ENCODE assay signal across 20 mouse cellular contexts in genomic region chr9:117692486-117692885, GRCm38 (mm10).
DNase-seq lines count a peak whose midpoint lies in the region; ATAC-seq lines count a peak whose summit lies in the region.
"Had no signal": no experiment of that assay in that cellular context is flagged by ENCODE, and none has a peak within 500 bp of the region (broad histone marks: within the 10 kb centered on the region; RNA-seq: fewer than 3 reads in every experiment).

No protein-coding gene starts in this region.

- H3K36me3 ChIP-seq in megakaryocyte, embryonic 14.5 days (replicated peaks; ENCODE audit: low read length), result no peaks in the 10 kb centered on the region
- H3K36me3 ChIP-seq: forebrain, embryonic 10.5 days; heart, embryonic 15.5 days; hindbrain, embryonic 15.5 days; limb, embryonic 12.5 days; liver, embryonic 12.5 days; midbrain, embryonic 12.5 days had no signal

- H3K4me1 ChIP-seq in megakaryocyte, embryonic 14.5 days, result peaks cover 6% of the 10 kb centered on the region; the same call in 1 of the 2 replicates
- H3K4me1 ChIP-seq: forebrain, embryonic 10.5 days; heart, embryonic 15.5 days; hindbrain, embryonic 15.5 days; limb, embryonic 12.5 days; liver, embryonic 12.5 days; midbrain, embryonic 12.5 days had no signal

- peak; percentile 15 to 27 for DNase-seq in adrenal gland, adult (ENCODE audit: inconsistent age in 2 of 2, low spot score in 1 of 2)
- no peak for DNase-seq in adrenal gland, adult 8-10 months
- DNase-seq in R1 (ENCODE audit: low read depth, low spot score), result peak; percentile 10
- DNase-seq in mesoderm, embryonic 11.5 days (ENCODE audit: low read depth, low spot score), result peak; percentile 6
- DNase-seq in gastrocnemius, postnatal 25 days, result no peak
- DNase-seq in left cerebral cortex, postnatal 4 days, result no peak
- DNase-seq: cerebellum, adult 9-10 months; heart, adult 2 months; heart, postnatal 4 days; kidney, adult 11 months; lung, adult 2 months had no signal

- H3K4me3 ChIP-seq in megakaryocyte, embryonic 14.5 days (replicated peaks), result peak overlapping the region; percentile 23
- H3K4me3 ChIP-seq: forebrain, embryonic 10.5 days; heart, adult 2 months; heart, embryonic 15.5 days; hindbrain, embryonic 15.5 days; limb, embryonic 12.5 days; liver, embryonic 12.5 days; midbrain, embryonic 12.5 days had no signal

- H3K27me3 ChIP-seq in megakaryocyte, embryonic 14.5 days (replicated peaks), result no peaks in the 10 kb centered on the region
- H3K27me3 ChIP-seq: CH12.LX; heart, embryonic 15.5 days; hindbrain, embryonic 15.5 days; limb, embryonic 12.5 days; liver, embryonic 12.5 days; midbrain, embryonic 12.5 days had no signal

- ATAC-seq in megakaryocyte, adult 5-6 weeks (ENCODE audit: poor library complexity, severe bottlenecking), result no peak
- ATAC-seq: liver, embryonic 12.5 days had no signal

- intact Hi-C loops in left cerebral cortex, postnatal 4 days (cut with DNase I), result no loop called here

- H3K9me3 ChIP-seq in megakaryocyte, embryonic 14.5 days, result peaks cover 17% of the 10 kb centered on the region
- H3K9me3 ChIP-seq: heart, embryonic 15.5 days; limb, embryonic 12.5 days; liver, embryonic 12.5 days had no signal

Comparison
In these comparisons a context has a peak if more than half of its experiments do, and no peak if none do; other contexts are left out.
1. DNase-seq: peak in adrenal gland, adult (2 of 2), R1 (single experiment) and mesoderm, embryonic 11.5 days (single experiment); none in adrenal gland, adult 8-10 months (single experiment), gastrocnemius, postnatal 25 days (single experiment) and left cerebral cortex, postnatal 4 days (single experiment).